Mouse (Mus musculus) stomach, postnatal 0 days (tissue): ENCODE measurements around the gene Eea1.

Experiments used
- CTCF ChIP-seq: IDR thresholded peaks from 2 replicates; pipeline ENCODE4 v1.5.1; 2016; ENCODE audit warnings: antibody characterized with exemption, low read depth, mild to moderate bottlenecking, moderate library complexity
- EP300 ChIP-seq: optimal IDR thresholded peaks from 2 replicates; pipeline ENCODE3; 2016; ENCODE audit warnings: antibody characterized with exemption

DNA sequence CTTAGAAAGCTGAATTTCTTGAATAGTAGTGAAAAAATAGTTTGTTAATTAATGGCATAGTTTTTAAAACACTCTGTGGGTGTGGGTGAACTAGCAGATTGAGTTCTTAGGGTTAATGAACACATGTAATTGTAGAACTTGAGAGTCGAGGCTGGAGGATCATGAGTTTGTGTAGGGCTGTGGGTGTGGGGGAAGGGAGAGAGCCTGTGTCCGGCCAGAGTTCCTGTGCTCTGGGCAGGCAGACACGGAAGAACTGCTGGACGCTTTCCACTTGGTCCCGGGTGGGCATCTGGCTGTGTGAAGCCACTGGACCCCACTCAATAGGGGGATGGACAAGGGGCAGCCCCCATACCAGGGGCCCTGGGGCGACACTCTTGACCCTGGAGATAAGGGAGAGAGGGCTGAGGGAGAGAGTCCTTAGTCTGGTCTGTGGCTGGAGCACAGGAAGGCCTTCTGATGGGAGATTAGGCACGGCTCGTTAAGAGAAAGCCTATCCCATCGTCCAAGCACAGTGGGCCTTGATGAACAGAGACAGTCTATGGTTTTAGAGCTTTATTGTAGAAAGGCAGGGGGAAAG lies 107.6 kb downstream of the Eea1 start:
- no peak for TF ChIP-seq CTCF
- no peak for TF ChIP-seq EP300
